Mouse (Mus musculus): ENCODE measurements at regions not wholly inside any gene's neighbourhood (a gene's known extent, or its start where the extent isn't known, plus 50 kb on each side); places are given as distances from the start of the nearest gene placed in this dataset.
A peak's percentile ranks its signal among the peaks of the same experiment; 100 is the strongest.

GRCm38 (mm10) chr2:78722739-78723138, 145.2 kb upstream of the Ube2e3 start:
- no peak overlapping the region for H3K27ac ChIP-seq
- H3K9me3 ChIP-seq: no peaks in the 10 kb centered on the region
- H3K4me1 ChIP-seq: no peaks in the 10 kb centered on the region
- no peaks in the 10 kb centered on the region for H3K36me3 ChIP-seq (replicated peaks)
- WGBS: 89% methylated on average over 6 of the region's 6 CpGs
- no peaks in the 10 kb centered on the region for H3K27me3 ChIP-seq (ENCODE audit: poor library complexity, severe bottlenecking)
- H3K4me3 ChIP-seq: no peak overlapping the region
- DNase-seq (ENCODE audit: extremely low spot score, low spot score): no peak

- Histone ChIP-seq H3K4me1 (no peaks in the 10 kb centered on the region), H3K9me3 (no peaks in the 10 kb centered on the region), H3K4me3 (no peak overlapping the region), H3K27ac (no peak overlapping the region), H3K36me3 (replicated peaks) (no peaks in the 10 kb centered on the region), H3K27me3 (ENCODE audit: poor library complexity, severe bottlenecking) (no peaks in the 10 kb centered on the region)
- WGBS: 69% methylated on average over 1 of the region's 1 CpGs
- DNase-seq (ENCODE audit: extremely low spot score, low spot score): no peak
Measured at GRCm38 (mm10) chr2:78718550-78718949, 149.4 kb upstream of the Ube2e3 start.

GRCm38 (mm10) chr2:78716157-78716798, 151.6 kb upstream of the Ube2e3 start:
- DNase-seq (ENCODE audit: extremely low spot score, low spot score): no peak
- H3K4me1 ChIP-seq: no peaks in the 10 kb centered on the region

GRCm38 (mm10) chr2:78694851-78695250, 173.1 kb upstream of the Ube2e3 start:
- H3K9me3 ChIP-seq: no peaks in the 10 kb centered on the region
- no peak overlapping the region for H3K4me3 ChIP-seq
- no peaks in the 10 kb centered on the region for H3K27me3 ChIP-seq (ENCODE audit: poor library complexity, severe bottlenecking)
- peak overlapping the region; percentile 53; the same call in 1 of the 2 replicates for H3K27ac ChIP-seq
- DNase-seq (ENCODE audit: extremely low spot score, low spot score): no peak
- 28% methylated on average over 6 of the region's 6 CpGs for WGBS
- H3K4me1 ChIP-seq: peaks cover 27% of the 10 kb centered on the region
- no peaks in the 10 kb centered on the region for H3K36me3 ChIP-seq (replicated peaks)

More at GRCm38 (mm10) chr2:78716157-78716798, 151.6 kb upstream of the Ube2e3 start:
- H3K36me3 ChIP-seq (replicated peaks): no peaks in the 10 kb centered on the region
- WGBS: 82% methylated on average over 7 of the region's 7 CpGs
- H3K9me3 ChIP-seq: no peaks in the 10 kb centered on the region
- no peaks in the 10 kb centered on the region for H3K27me3 ChIP-seq (ENCODE audit: poor library complexity, severe bottlenecking)
- H3K4me3 ChIP-seq: no peak overlapping the region
- no peak overlapping the region for H3K27ac ChIP-seq

GRCm38 (mm10) chr2:78656668-78657067, 211.3 kb upstream of the Ube2e3 start:
- no peaks in the 10 kb centered on the region for H3K36me3 ChIP-seq (replicated peaks)
- H3K27me3 ChIP-seq (ENCODE audit: poor library complexity, severe bottlenecking): no peaks in the 10 kb centered on the region
- DNase-seq (ENCODE audit: extremely low spot score, low spot score): no peak
- no peak overlapping the region for H3K4me3 ChIP-seq
- no peak overlapping the region for H3K27ac ChIP-seq
- peaks cover 9% of the 10 kb centered on the region; the same call in 1 of the 2 replicates for H3K4me1 ChIP-seq
- no peaks in the 10 kb centered on the region for H3K9me3 ChIP-seq
- 96% methylated on average over 2 of the region's 2 CpGs for WGBS

GRCm38 (mm10) chr2:78655156-78655855, 212.6 kb upstream of the Ube2e3 start:
- Histone ChIP-seq H3K4me3 (no peak overlapping the region), H3K4me1 (peaks cover 9% of the 10 kb centered on the region; the same call in 1 of the 2 replicates), H3K27me3 (ENCODE audit: poor library complexity, severe bottlenecking) (no peaks in the 10 kb centered on the region), H3K9me3 (no peaks in the 10 kb centered on the region), H3K27ac (no peak overlapping the region), H3K36me3 (replicated peaks) (no peaks in the 10 kb centered on the region)
- WGBS: 75% methylated on average over 7 of the region's 7 CpGs
- DNase-seq (ENCODE audit: extremely low spot score, low spot score): no peak

GRCm38 (mm10) chr2:78651549-78651948, 216.4 kb upstream of the Ube2e3 start:
- H3K4me3 ChIP-seq: no peak overlapping the region
- DNase-seq (ENCODE audit: extremely low spot score, low spot score): no peak
- peaks cover 4% of the 10 kb centered on the region; the same call in 1 of the 2 replicates for H3K4me1 ChIP-seq
- no peaks in the 10 kb centered on the region for H3K9me3 ChIP-seq
- no peaks in the 10 kb centered on the region for H3K36me3 ChIP-seq (replicated peaks)
- H3K27me3 ChIP-seq (ENCODE audit: poor library complexity, severe bottlenecking): no peaks in the 10 kb centered on the region
- WGBS: 61% methylated on average over 2 of the region's 2 CpGs
- no peak overlapping the region for H3K27ac ChIP-seq

- no peaks in the 10 kb centered on the region for H3K4me1 ChIP-seq
- H3K4me3 ChIP-seq: no peak overlapping the region
- no peaks in the 10 kb centered on the region for H3K9me3 ChIP-seq
- no peak for DNase-seq (ENCODE audit: extremely low spot score, low spot score)
- H3K27ac ChIP-seq: no peak overlapping the region
- H3K27me3 ChIP-seq (ENCODE audit: poor library complexity, severe bottlenecking): no peaks in the 10 kb centered on the region
- no peaks in the 10 kb centered on the region for H3K36me3 ChIP-seq (replicated peaks)
- WGBS: 83% methylated on average over 6 of the region's 6 CpGs
Measured at GRCm38 (mm10) chr2:78640361-78640760, 227.6 kb upstream of the Ube2e3 start.

- WGBS: 86% methylated on average over 4 of the region's 4 CpGs
- DNase-seq (ENCODE audit: extremely low spot score, low spot score): no peak
- no peaks in the 10 kb centered on the region for H3K36me3 ChIP-seq (replicated peaks)
- no peaks in the 10 kb centered on the region for H3K9me3 ChIP-seq
- H3K27ac ChIP-seq: no peak overlapping the region
- no peaks in the 10 kb centered on the region for H3K4me1 ChIP-seq
- H3K4me3 ChIP-seq: no peak overlapping the region
- no peaks in the 10 kb centered on the region for H3K27me3 ChIP-seq (ENCODE audit: poor library complexity, severe bottlenecking)
Measured at GRCm38 (mm10) chr2:78625264-78625663, 242.7 kb upstream of the Ube2e3 start.

GRCm38 (mm10) chr2:78606388-78606787, 261.5 kb upstream of the Ube2e3 start:
- Histone ChIP-seq H3K4me1 (no peaks in the 10 kb centered on the region), H3K27ac (no peak overlapping the region), H3K4me3 (no peak overlapping the region), H3K9me3 (no peaks in the 10 kb centered on the region), H3K27me3 (ENCODE audit: poor library complexity, severe bottlenecking) (no peaks in the 10 kb centered on the region), H3K36me3 (replicated peaks) (no peaks in the 10 kb centered on the region)
- DNase-seq (ENCODE audit: extremely low spot score, low spot score): no peak

- Histone ChIP-seq H3K27me3 (ENCODE audit: poor library complexity, severe bottlenecking) (no peaks in the 10 kb centered on the region), H3K9me3 (no peaks in the 10 kb centered on the region), H3K27ac (no peak overlapping the region), H3K4me1 (no peaks in the 10 kb centered on the region), H3K36me3 (replicated peaks) (no peaks in the 10 kb centered on the region), H3K4me3 (no peak overlapping the region)
- WGBS: 89% methylated on average over 2 of the region's 2 CpGs
- DNase-seq (ENCODE audit: extremely low spot score, low spot score): no peak
Measured at GRCm38 (mm10) chr2:78600753-78601152, 267.2 kb upstream of the Ube2e3 start.

GRCm38 (mm10) chr2:78598039-78598438, 269.9 kb upstream of the Ube2e3 start:
- no peaks in the 10 kb centered on the region for H3K9me3 ChIP-seq
- DNase-seq (ENCODE audit: extremely low spot score, low spot score): no peak
- 90% methylated on average over 8 of the region's 8 CpGs for WGBS

GRCm38 (mm10) chr2:78596251-78596650, 271.7 kb upstream of the Ube2e3 start:
- 76% methylated on average over 2 of the region's 2 CpGs for WGBS
- Histone ChIP-seq H3K4me1 (no peaks in the 10 kb centered on the region), H3K27me3 (ENCODE audit: poor library complexity, severe bottlenecking) (no peaks in the 10 kb centered on the region), H3K27ac (no peak overlapping the region), H3K36me3 (replicated peaks) (no peaks in the 10 kb centered on the region), H3K9me3 (no peaks in the 10 kb centered on the region), H3K4me3 (no peak overlapping the region)
- DNase-seq (ENCODE audit: extremely low spot score, low spot score): no peak

More at GRCm38 (mm10) chr2:78598039-78598438, 269.9 kb upstream of the Ube2e3 start:
- H3K36me3 ChIP-seq (replicated peaks): no peaks in the 10 kb centered on the region
- H3K27ac ChIP-seq: no peak overlapping the region
- H3K4me3 ChIP-seq: no peak overlapping the region
- no peaks in the 10 kb centered on the region for H3K27me3 ChIP-seq (ENCODE audit: poor library complexity, severe bottlenecking)
- H3K4me1 ChIP-seq: no peaks in the 10 kb centered on the region
